Mouse (Mus musculus): ENCODE data around the gene Pmis2.

The Pmis2 gene
- long read RNA-seq, experiment 1 = 0 reads
- long read RNA-seq, experiment 2 = 0 reads

GRCm38 (mm10) chr7:30671480-30671879 lies at the start of gene Pmis2:
Pmis2 (minus strand) TSS chr7:30671605.
- intact Hi-C loops (cut with DNase I) = loop anchor here (10.0 kb wide), 1 partner anchor 93 kb away; the partner anchor contains the start of gene Dmkn

GRCm38 (mm10) chr7:30719669-30720068 lies 48.3 kb upstream of the Pmis2 start:
- intact Hi-C loops (cut with DNase I) = no loop called here

DNA sequence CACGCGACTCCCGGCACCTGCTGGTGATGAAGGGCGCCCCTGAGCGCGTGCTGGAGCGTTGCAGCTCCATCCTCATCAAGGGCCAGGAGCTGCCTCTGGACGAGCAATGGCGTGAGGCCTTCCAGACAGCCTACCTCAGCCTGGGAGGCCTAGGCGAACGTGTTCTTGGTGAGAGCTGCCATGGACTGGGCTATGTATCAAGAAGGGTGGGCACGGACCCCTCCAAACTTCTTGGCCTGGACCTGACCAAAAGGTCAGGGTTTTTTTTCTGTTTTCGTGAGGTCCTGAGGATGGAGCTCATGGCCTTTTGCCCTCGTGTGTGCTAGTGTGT lies 46.3 kb upstream of the Pmis2 start:
- intact Hi-C loops (cut with DNase I) = no loop called here

- intact Hi-C loops (cut with DNase I) = no loop called here
Measured at GRCm38 (mm10) chr7:30717006-30717715, 45.8 kb upstream of the Pmis2 start.

DNA sequence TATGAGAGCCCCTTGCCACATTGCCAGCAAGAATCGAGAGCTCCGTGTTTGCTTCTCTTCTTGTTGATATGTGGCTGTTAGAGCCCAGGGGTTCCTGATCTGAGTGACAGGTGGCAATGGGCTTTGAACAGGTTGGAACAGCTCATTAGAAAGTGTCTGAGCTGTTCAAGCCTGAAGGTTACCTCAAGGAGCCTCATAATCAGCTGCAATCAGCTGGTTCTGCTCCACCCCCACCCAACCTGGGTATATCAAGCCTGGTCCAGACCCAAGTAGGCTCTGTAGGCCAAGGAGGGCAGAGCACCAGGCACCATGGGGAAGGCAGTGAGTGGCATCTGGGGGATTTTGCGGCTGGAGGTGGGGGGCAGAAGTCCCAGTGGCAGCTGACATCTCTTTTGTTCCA lies 40.5 kb upstream of the Pmis2 start, which contains the start of gene Atp4a:
Gene Atp4a, plus strand, starts transcription at position 268 of the 400 bp plus-strand sequence.
- intact Hi-C loops (cut with DNase I) = no loop called here

GRCm38 (mm10) chr7:30707441-30707840 lies 36.0 kb upstream of the Pmis2 start:
- intact Hi-C loops (cut with DNase I) = no loop called here

DNA sequence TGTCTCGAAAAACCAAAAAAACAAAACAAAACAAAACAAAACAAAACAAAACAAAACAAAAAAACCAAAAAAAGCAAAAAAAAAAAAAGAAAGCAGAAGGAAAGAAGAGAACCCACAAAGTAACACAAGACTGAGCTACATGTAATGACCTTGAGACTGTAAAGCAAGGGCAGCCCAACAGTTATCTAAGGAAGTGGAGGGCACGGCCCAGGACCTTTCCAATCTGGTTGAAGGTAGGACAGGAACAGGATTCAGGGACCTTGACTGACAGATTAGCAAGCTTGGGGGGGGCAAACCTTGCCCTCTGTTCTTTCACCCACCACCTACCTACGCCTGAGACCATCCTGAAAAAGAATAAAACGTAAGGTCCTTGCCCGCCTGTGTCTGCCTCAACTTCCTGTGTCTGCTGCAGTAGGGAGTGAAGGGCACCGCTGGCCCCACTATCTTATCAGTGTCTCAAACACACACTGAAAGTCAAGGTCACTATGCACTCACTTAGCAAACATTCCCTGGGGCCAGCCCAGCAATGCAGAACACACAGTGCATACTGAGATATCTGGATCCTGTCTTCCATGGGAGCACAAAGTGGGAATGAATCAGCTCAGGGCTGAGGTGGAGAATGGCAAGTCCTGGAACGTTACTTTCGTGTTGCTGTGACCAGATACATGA lies 34.9 kb upstream of the Pmis2 start:
- intact Hi-C loops (cut with DNase I) = no loop called here

- intact Hi-C loops (cut with DNase I) = no loop called here
Measured at GRCm38 (mm10) chr7:30698589-30698988, 27.2 kb upstream of the Pmis2 start, which contains the start of gene 2200002J24Rik. 2200002J24Rik (plus strand) TSS chr7:30698926.

DNA sequence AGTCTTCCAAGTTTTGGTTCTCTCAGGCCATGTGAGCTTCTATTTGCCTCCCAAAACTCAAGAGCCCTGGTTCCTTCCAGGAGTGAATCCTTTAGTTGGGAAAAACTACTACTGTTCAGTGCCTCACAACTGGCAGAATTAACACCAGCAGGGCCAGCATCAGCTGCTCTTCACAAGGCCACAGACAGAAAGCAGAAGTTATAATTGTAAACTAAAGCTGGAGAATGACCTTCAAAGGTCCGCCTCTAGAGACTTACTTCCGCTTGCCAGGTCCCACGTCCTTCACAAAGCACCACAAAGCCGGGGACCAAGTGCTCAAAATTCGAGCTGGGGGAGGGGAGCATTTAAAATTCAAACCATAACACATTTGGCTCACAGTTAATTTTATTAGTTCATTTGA lies 26.7 kb upstream of the Pmis2 start:
- intact Hi-C loops (cut with DNase I) = no loop called here

DNA sequence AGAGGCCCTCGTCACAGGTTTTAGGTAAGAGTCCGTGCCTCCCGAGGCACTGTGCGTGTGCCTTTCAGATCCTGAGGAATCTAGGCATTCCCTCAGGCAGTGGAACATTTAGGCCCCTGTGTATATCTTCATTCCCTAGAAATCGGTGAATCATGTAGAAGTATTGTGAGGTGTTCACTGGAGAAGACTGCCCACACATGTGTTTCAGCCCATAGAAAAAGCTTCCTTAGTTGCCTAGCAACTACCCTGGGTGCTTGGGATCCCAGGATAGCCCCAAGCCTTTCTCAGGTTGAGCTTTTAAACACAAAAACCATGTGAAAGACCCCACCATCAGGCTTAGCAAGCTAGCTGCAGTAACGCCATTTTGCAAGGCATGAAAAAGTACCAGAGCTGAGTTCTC lies 16.9 kb upstream of the Pmis2 start:
- intact Hi-C loops (cut with DNase I) = no loop called here

GRCm38 (mm10) chr7:30683425-30683824 lies 12.0 kb upstream of the Pmis2 start:
- intact Hi-C loops (cut with DNase I) = no loop called here

- intact Hi-C loops (cut with DNase I) = no loop called here
Measured at GRCm38 (mm10) chr7:30681897-30682296, 10.5 kb upstream of the Pmis2 start.

DNA sequence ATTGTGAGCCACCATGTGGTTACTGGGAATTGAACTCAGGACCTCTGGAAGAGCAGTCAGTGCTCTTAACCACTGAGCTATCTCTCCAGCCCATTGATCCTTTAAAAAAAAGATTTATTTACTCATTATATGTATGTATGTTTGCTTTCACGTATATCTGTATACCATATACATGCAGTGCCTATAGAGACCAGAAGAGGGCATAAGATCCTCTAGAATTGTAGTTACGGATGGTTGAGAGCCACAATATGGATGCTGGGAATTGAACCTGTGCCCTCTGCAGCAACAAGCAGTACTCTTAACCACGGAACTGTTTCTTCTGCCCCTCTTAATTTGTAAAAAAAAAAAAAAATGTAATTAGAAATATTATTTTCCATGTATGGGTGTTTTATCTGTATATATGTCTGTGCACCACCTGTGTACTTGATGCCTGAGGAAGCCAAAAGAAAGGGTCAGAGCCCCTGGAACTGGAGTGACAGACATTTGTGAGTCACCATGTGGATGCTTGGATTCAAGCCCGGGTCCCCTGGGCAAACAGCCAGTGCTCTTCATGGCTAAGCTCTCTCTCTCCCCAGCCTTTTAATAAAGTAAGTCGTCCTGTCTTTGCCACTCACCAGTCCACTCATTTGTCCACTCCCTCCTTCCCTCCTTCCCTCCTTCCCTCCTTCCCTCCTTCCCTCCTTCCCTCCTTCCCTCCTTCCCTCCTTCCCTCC lies 7.0 kb upstream of the Pmis2 start:
- intact Hi-C loops (cut with DNase I) = loop anchor here (10.0 kb wide), 1 partner anchor 86 kb away; the partner anchor contains the start of gene Dmkn

- intact Hi-C loops (cut with DNase I) = no loop called here
Measured at GRCm38 (mm10) chr7:30669229-30669628, 2.2 kb downstream of the Pmis2 start.

- intact Hi-C loops (cut with DNase I) = no loop called here
Measured at GRCm38 (mm10) chr7:30665321-30665720, 6.1 kb downstream of the Pmis2 start.

DNA sequence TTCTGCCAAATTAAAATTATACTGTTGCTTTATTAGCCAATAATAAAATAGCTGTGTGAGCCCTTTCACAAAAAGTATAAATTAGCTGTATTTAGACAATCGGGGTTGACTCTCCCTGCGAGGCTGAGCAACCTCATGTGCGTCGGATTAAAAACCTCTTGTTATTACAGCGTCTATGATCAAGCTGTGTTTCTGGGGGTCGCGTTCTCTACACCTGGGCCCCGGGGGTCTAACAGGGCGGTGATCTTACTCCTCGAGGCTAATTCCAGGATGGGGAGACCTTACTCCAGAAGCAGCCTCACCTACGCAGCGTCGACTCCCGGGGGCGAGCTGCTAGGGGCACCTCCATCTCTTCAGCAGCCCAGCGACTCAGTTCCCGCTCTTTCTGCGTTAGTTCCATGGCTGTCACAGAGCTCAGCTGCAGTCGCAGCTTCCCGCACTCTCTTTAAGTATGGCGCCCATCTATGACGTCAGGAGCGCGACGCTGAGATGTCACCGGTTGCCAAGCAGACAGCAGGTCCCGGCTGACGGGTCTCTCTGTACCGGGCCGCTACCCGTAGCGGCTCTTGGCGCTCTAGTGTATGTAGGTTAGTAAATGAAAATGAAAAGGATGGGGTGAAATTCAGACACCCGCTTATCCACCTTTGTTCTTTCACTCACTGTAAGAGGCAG lies 6.7 kb downstream of the Pmis2 start, which contains the start of gene Haus5:
Gene Haus5, minus strand, starts transcription at position 466 of the 672 bp plus-strand sequence.
- intact Hi-C loops (cut with DNase I) = no loop called here

DNA sequence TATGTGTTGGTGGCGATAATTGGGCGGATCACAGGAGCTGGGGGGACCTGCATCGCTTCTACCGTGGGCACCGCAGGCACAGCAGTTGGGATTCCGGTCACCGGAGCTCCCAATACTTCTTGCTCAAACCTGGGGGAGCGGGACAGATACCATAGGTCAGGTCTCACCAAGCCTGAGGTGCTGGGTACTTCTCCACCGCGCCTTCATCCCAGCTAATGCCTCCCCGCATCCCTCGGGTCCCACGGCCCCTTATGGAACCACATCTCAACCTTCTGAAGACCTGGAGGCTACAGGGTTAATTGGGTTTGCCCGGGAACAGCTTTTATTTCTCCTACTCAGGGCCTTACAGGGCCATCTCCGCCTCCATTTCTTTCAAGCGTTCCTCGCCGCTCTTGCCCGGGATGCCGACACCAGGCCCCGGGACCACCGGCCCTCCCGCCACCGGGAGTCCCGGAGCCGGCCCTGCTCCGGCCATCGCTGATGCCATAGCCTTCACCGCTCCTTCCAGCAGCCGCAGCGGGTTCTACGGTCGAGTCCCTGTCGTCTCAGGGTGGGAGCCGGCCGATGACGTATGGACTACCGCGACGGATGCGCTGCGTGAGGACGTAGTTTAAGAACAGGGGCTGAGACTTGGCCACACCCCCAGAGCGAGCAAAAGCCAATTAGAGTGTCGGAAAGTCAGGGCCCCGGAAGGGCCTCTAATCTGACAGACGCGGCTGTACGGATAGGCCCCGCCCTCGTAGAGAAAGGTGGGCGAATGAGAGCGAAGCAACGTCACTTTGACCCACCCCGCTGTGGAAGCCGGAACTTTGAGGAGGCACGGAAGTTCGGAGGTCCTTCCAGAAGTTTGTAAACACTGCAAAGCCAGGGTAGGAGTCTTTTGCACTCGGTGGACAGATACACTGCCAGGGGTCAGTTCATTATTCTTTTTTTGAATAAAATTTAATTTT lies 21.5 kb downstream of the Pmis2 start, which contains the start of gene Rbm42:
Gene Rbm42, minus strand, starts transcription at position 727 of the 950 bp plus-strand sequence.
- intact Hi-C loops (cut with DNase I) = no loop called here

GRCm38 (mm10) chr7:30639083-30639482 lies 32.3 kb downstream of the Pmis2 start:
- intact Hi-C loops (cut with DNase I) = no loop called here

GRCm38 (mm10) chr7:30636395-30636794 lies 35.0 kb downstream of the Pmis2 start:
- intact Hi-C loops (cut with DNase I) = no loop called here

- intact Hi-C loops (cut with DNase I) = no loop called here
Measured at GRCm38 (mm10) chr7:30635752-30636151, 35.7 kb downstream of the Pmis2 start, which contains the start of gene Etv2. Etv2 (minus strand) TSS chr7:30635852.

All from adrenal gland (tissue).